Mouse (Mus musculus) midbrain, embryonic 13.5 days (tissue): ENCODE measurements around the gene Xirp2. TPM values are rescaled to one million over a fixed set of nuclear protein-coding genes. Genes with fewer than 3 reads are reported as not detected.

Experiments
- ATAC-seq: fragments of 200-750 bp; cut with Nextera tagmentation; 2 replicates; pipeline ENCODE4 v1.8.0; 2017; ENCODE audit warnings: mild to moderate bottlenecking, moderate TSS enrichment, moderate library complexity
- H3K27ac ChIP-seq: fragments of 300-500 bp; sonication (generic); 2 replicates; pipeline ENCODE4 v1.5.1; 2015; ENCODE audit warnings: inconsistent platforms, mild to moderate bottlenecking, moderate library complexity
- H3K27me3 ChIP-seq: fragments of 300-500 bp; sonication (generic); 2 replicates; pipeline ENCODE4 v1.6.1; 2015; ENCODE audit warnings: mild to moderate bottlenecking, inconsistent platforms
- H3K36me3 ChIP-seq: fragments of 300-500 bp; sonication (generic); 2 replicates; pipeline ENCODE4 v1.6.1; 2015; ENCODE audit warnings: mild to moderate bottlenecking, inconsistent platforms
- H3K4me1 ChIP-seq: fragments of 300-500 bp; sonication (generic); replicated peaks from 2 replicates; pipeline ENCODE4 v1.6.1; 2015; ENCODE audit warnings: inconsistent platforms
- H3K4me2 ChIP-seq: fragments of 300-500 bp; sonication (generic); replicated peaks from 2 replicates; pipeline ENCODE4 v1.6.1; 2015; ENCODE audit warnings: moderate library complexity, mild to moderate bottlenecking, inconsistent platforms
- H3K4me3 ChIP-seq: fragments of 300-500 bp; sonication (generic); replicated peaks from 2 replicates; pipeline ENCODE4 v1.5.1; 2015; ENCODE audit warnings: mild to moderate bottlenecking, inconsistent platforms
- H3K9ac ChIP-seq: fragments of 300-500 bp; sonication (generic); replicated peaks from 2 replicates; pipeline ENCODE4 v1.6.1; 2015; ENCODE audit warnings: mild to moderate bottlenecking, inconsistent platforms
- H3K9me3 ChIP-seq: fragments of 300-500 bp; sonication (generic); 2 replicates; pipeline ENCODE4 v1.6.1; 2016; ENCODE audit warnings: mild to moderate bottlenecking, inconsistent platforms
- WGBS: fragments of 180-500 bp; shearing (Covaris S2); methylation state at CpG from one replicate; pipeline ENCODE4 v1.1.7; 2015; 5-methylcytosine and 5-hydroxymethylcytosine counted together
- polyA plus RNA-seq: library from polyadenylated mRNA; unstranded; fragments of >200 nt; fragmentation: Nextera tagmentation; extraction: Ambion mirVana; gene quantifications from 2 replicates; pipeline ENCODE4 v1.2.1, GENCODE M21; 2015

Xirp2 gene
- polyA plus RNA-seq, 1 experiment from 2014 or later, result not detected

DNA sequence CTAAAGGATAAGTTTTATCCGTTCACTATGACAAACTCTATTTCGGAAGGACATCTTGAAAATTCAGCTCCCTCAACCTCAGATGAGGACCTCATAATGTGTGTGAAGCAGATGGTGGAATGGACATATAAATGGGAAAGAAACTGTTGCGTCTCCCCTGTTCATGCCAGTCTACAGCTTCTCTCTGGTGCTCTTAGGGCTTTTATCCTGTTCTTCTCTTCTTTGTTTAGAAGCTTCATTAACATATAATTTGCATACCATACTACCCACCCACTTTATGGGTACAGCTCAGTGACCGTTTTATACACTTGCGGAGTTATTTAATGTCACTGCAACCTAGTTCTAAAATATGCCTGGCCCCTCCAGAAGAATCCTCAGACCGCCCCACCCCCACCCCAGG, 40.9 kb downstream of the Xirp2 start:
- 73% methylated on average over 6 of the region's 6 CpGs for WGBS
- H3K4me3 ChIP-seq, result no peak overlapping the region

DNA sequence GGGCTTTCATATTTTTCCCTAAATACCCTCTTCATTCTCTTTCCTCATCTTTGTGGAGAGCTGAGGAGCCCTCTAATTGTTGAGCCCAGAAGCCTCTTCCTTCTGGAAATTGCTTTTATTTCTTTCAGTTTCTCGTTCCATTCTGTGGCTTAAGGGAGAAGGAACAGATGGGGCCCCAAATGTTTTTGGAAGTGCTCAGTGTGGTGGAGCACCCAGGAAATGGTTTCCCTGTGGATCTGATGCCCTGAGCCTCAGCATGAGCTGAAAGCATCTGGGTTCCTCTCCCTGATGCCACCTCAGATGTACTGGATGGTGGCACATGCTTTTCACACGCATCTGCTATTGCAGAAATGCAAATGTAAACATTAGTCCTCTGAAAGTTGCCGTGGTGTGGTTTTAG, 41.4 kb downstream of the Xirp2 start:
- ATAC-seq, result no peak
- Histone ChIP-seq H3K27ac (no peak overlapping the region), H3K36me3 (no peaks in the 10 kb centered on the region), H3K9me3 (no peaks in the 10 kb centered on the region), H3K9ac (no peak overlapping the region), H3K4me3 (no peak overlapping the region), H3K27me3 (no peaks in the 10 kb centered on the region), H3K4me1 (peaks cover 10% of the 10 kb centered on the region), H3K4me2 (no peak overlapping the region)
- 73% methylated on average over 3 of the region's 3 CpGs for WGBS

More for the DNA sequence above, 40.9 kb downstream of the Xirp2 start:
- Histone ChIP-seq H3K9me3 (no peaks in the 10 kb centered on the region), H3K27me3 (no peaks in the 10 kb centered on the region), H3K4me1 (peaks cover 10% of the 10 kb centered on the region), H3K9ac (no peak overlapping the region), H3K4me2 (no peak overlapping the region), H3K36me3 (no peaks in the 10 kb centered on the region), H3K27ac (no peak overlapping the region)
- no peak for ATAC-seq

DNA sequence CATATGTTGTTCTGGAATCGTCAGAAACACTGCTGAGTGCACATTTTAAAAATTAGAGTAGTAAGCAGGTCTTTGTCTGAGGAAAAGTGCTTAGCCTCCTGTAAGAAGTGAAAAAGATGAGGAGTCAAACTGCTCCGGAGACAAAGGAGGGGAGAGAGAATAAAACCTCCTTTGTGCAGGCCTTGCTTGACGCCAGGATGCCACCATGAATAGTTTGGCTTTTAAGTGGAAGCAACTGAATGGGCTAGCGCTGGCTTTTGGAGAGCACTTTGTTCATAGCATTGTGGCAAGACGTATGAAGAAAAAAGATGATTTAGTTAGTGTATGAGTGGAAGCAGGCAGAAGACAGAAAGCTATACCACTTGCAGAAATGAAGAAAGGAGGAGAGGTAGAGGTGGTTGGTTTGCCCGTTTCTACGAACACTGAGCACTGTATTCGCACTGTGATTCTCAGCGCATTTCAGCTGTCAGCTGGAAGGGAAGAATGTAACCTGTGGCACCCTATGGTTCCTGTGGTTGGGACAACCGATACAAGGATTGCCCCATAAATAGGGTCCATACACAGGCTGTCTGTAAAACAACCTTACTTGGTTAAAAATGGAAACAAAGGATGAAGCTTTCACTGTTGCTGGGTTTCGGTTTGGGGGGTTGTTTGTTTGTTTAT, 42.8 kb downstream of the Xirp2 start:
- 15% methylated on average over 11 of the region's 11 CpGs for WGBS
- H3K4me2 ChIP-seq, result no peak overlapping the region; the same call in 1 of the 2 replicates
- ATAC-seq, result peak; percentile 25; the same call in 1 of the 2 replicates

DNA sequence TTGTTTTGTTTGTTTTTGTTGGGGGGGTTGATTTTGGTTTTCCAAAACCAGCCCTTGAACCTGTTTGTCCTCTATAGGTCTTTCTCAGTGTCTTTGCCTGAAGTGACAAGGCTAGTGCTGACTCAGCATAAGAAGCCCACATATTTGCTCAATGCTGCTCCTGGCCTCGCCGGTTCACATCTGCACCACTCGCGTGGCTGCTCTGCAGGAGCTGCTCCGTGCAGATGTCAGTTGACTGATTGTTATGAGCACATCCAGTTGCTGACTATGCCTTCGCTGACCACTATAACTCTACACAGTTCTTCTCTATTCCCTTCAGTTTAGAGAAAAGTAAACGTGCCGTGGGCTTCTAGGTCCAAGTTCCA, 43.3 kb downstream of the Xirp2 start:
- H3K27me3 ChIP-seq, result no peaks in the 10 kb centered on the region
- peaks cover 10% of the 10 kb centered on the region for H3K4me1 ChIP-seq
- no peak overlapping the region for H3K4me3 ChIP-seq
- no peaks in the 10 kb centered on the region for H3K9me3 ChIP-seq
- H3K27ac ChIP-seq, result no peak overlapping the region
- WGBS, result 59% methylated on average over 8 of the region's 8 CpGs
- ATAC-seq, result peak; percentile 51
- H3K9ac ChIP-seq, result no peak overlapping the region
- no peaks in the 10 kb centered on the region for H3K36me3 ChIP-seq
- H3K4me2 ChIP-seq, result no peak overlapping the region

More for the DNA sequence above, 42.8 kb downstream of the Xirp2 start:
- peaks cover 10% of the 10 kb centered on the region for H3K4me1 ChIP-seq
- no peaks in the 10 kb centered on the region for H3K27me3 ChIP-seq
- no peak overlapping the region for H3K9ac ChIP-seq
- H3K4me3 ChIP-seq, result no peak overlapping the region
- H3K9me3 ChIP-seq, result no peaks in the 10 kb centered on the region
- no peak overlapping the region for H3K27ac ChIP-seq
- H3K36me3 ChIP-seq, result no peaks in the 10 kb centered on the region

DNA sequence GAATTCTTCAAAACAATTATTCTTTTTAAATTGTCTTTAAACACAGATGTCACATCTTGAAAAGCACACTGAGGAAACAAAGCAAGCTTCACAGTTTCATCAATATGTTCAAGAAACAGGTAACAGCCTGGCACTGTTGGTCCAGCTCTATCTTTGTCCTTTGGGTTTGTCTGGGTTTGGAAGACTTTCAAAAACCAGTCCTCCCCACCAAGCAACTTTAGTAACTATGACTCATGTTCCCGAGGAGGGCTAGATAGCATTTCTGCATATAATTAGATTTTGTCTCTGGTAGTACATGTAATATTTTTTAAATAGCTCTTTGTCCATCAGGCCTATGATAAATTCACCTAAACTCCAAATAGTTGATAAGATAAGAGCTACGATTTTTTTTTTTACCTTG, 59.7 kb downstream of the Xirp2 start:
- H3K36me3 ChIP-seq, result no peaks in the 10 kb centered on the region
- no peak overlapping the region for H3K4me2 ChIP-seq
- ATAC-seq, result no peak
- 81% methylated on average over 2 of the region's 2 CpGs for WGBS
- H3K4me3 ChIP-seq, result no peak overlapping the region
- H3K9ac ChIP-seq, result no peak overlapping the region
- H3K27ac ChIP-seq, result no peak overlapping the region
- H3K9me3 ChIP-seq, result no peaks in the 10 kb centered on the region
- no peaks in the 10 kb centered on the region for H3K27me3 ChIP-seq
- H3K4me1 ChIP-seq, result no peaks in the 10 kb centered on the region

DNA sequence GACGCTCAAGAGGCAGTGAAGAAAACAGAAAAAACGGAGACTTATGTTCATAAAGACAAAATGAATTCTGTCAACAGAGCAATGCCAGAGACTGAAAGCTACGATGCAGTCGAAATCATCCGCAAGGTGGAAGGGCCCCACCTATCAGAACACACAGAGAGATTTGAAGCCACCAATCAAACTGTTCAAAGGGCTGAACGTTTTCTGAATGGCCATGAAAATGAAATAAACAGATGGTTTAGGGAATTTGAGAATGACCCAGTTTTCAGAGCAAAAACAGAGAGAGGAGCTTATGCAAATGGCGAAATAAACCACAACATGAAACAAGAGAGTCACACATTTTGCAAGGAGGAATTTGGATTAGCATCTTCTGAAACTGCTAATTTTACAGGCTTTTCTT, 70.6 kb downstream of the Xirp2 start:
- no peak overlapping the region for H3K4me3 ChIP-seq
- no peak overlapping the region for H3K9ac ChIP-seq
- 89% methylated on average over 7 of the region's 7 CpGs for WGBS
- H3K27ac ChIP-seq, result no peak overlapping the region
- no peaks in the 10 kb centered on the region for H3K27me3 ChIP-seq
- H3K4me2 ChIP-seq, result no peak overlapping the region
- no peaks in the 10 kb centered on the region for H3K4me1 ChIP-seq
- no peaks in the 10 kb centered on the region for H3K36me3 ChIP-seq
- no peaks in the 10 kb centered on the region for H3K9me3 ChIP-seq
- no peak for ATAC-seq

DNA sequence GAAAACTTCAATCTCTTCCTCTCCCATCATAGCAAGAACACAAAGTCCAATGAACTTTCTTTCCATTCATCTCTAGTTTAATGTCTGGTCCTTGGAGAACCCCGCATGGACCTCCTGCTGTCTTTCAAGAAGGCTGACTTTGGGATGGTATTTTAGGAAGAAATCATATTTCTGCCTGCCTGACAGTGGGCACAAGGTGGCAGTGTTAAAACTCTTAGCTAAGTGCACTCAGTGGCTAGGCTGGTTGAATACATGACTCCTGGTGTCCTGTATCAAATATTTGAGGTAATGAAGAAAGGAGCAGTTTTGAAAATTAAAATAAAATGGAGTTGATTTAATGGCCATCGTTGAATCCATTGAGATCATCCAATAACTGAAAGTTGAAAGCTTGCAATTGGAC, 89.5 kb downstream of the Xirp2 start:
- no peak for ATAC-seq
- Histone ChIP-seq H3K27me3 (no peaks in the 10 kb centered on the region), H3K4me1 (no peaks in the 10 kb centered on the region), H3K27ac (no peak overlapping the region), H3K9me3 (no peaks in the 10 kb centered on the region), H3K9ac (no peak overlapping the region), H3K36me3 (no peaks in the 10 kb centered on the region), H3K4me3 (no peak overlapping the region), H3K4me2 (no peak overlapping the region)
- WGBS, result 91% methylated on average over 2 of the region's 2 CpGs

DNA sequence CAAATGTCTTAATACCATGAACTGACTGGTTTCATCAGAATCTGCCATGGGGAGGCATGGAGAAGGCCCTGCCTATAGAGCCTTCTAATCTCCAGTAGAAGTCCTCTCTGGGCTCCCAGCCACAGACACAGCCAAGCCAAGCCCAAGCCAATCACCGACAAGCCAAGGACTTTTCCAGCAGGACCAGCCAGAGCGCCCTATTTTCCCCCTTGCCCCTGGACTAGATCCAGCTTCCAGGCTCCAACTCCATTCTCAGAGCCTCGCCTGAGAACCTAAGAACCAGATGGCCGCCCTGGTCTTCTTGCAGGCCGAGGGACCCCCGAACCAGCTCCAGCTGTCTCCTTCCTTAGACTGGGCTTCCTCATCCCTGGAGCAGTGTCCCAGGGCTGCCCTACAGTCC, 93.6 kb downstream of the Xirp2 start:
- Histone ChIP-seq H3K27ac (no peak overlapping the region), H3K4me1 (no peaks in the 10 kb centered on the region), H3K4me3 (no peak overlapping the region), H3K36me3 (no peaks in the 10 kb centered on the region), H3K27me3 (no peaks in the 10 kb centered on the region), H3K4me2 (no peak overlapping the region), H3K9ac (no peak overlapping the region), H3K9me3 (no peaks in the 10 kb centered on the region)
- no peak for ATAC-seq
- WGBS, result 85% methylated on average over 6 of the region's 6 CpGs

DNA sequence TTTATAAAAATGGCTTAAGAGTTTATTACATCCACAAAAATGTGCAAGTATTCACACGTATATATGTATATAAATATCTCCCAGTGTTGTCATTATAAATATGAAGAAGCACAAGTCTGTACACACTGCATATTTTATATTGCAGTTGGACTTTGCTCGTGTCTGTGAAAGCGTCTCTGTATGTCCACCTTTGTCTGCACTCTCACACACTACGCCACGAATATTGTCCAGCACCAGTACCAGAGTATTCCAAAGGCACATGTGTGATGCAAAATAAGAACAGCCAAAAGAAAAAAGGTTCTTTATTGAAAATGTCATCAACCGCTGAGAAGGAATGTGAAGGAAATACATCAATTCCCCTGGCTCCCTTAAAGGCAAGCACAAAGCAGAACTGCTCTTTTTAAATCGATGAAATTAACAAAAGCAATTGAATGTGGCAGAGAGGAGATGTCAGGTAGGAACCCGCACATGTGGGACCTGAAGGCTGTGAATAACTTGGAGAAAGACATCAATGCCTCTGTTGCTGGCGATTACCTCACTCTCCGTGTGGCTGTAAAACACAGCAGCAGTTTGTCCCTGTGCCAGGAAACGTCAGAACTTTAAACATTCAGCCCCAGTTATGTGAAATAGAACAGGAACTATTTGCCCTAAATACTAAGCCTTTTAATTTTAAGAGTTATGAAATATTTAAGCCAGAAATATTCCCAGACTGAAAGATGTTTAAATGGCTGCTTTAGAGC, 96.3 kb downstream of the Xirp2 start:
- H3K9me3 ChIP-seq, result no peaks in the 10 kb centered on the region
- peak; percentile 56; the same call in 1 of the 2 replicates for ATAC-seq
- H3K4me3 ChIP-seq, result no peak overlapping the region
- no peaks in the 10 kb centered on the region for H3K4me1 ChIP-seq
- no peak overlapping the region for H3K4me2 ChIP-seq
- no peak overlapping the region for H3K27ac ChIP-seq
- 58% methylated on average over 11 of the region's 11 CpGs for WGBS
- H3K9ac ChIP-seq, result no peak overlapping the region
- H3K36me3 ChIP-seq, result no peaks in the 10 kb centered on the region
- no peaks in the 10 kb centered on the region for H3K27me3 ChIP-seq

DNA sequence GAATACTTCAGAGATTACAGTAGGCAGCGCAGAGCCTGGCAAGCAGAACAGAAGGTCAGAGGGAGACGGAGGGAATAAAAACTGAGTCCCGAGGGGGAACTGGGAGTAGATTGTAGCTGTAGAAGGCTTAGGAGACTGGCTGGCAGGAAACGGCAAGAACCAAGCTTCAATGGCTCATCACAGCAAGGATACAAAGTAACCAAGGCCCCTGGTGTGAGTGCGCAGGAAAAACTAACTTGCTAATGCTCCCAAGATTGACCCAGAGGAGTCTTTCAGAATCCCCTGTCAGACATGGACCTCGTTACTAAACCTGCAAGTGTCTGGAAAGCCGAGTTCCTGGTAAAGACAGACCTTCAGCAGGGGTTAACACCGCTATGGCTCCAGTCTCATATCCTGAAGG, 98.6 kb downstream of the Xirp2 start:
- no peaks in the 10 kb centered on the region for H3K27me3 ChIP-seq
- H3K27ac ChIP-seq, result no peak overlapping the region
- no peak overlapping the region for H3K4me3 ChIP-seq
- H3K36me3 ChIP-seq, result no peaks in the 10 kb centered on the region
- no peak for ATAC-seq
- no peaks in the 10 kb centered on the region for H3K4me1 ChIP-seq
- H3K9ac ChIP-seq, result no peak overlapping the region
- 65% methylated on average over 8 of the region's 8 CpGs for WGBS
- H3K9me3 ChIP-seq, result no peaks in the 10 kb centered on the region
- H3K4me2 ChIP-seq, result no peak overlapping the region

DNA sequence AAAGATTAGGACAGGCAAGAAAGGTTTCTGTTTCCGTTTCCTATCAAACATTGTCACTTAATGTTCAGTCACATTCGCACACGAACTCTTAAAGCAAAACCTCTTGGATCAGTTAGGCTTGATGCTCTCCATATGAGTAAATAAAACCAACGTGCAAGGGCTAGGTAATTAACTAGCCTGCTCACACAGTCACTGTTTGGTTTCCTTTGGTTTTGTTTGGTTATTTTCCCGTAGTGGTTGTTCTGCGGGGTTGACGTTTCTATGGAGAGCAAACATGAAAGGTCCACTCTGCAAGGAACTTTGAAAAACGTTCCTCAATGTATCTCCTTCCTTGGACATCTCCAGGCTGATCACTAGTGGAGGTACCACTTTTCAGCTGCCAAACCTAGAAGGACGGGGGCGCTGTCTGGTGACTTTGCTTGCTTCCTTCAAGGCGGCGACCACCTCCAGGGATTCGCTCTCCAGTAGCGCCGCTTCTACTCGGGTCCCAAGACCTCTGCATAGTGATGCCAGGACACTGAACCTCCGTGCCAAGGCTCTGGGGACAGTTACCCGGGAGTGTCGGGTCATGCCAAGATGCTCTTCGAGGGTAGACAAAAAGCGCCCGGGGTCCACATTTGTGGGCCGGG, 119.2 kb downstream of the Xirp2 start:
- 2% methylated on average over 23 of the region's 23 CpGs for WGBS
- Histone ChIP-seq H3K9me3 (no peaks in the 10 kb centered on the region), H3K27ac (peak overlapping the region; percentile 98)

More for the DNA sequence above, 119.2 kb downstream of the Xirp2 start:
- peaks cover 21% of the 10 kb centered on the region for H3K4me1 ChIP-seq
- H3K4me3 ChIP-seq, result peak overlapping the region; percentile 84
- peak; percentile 87 for ATAC-seq
- peak overlapping the region; percentile 87 for H3K9ac ChIP-seq
- H3K36me3 ChIP-seq, result no peaks in the 10 kb centered on the region
- no peaks in the 10 kb centered on the region for H3K27me3 ChIP-seq
- peak overlapping the region; percentile 97 for H3K4me2 ChIP-seq
